Mouse (Mus musculus) kidney, postnatal 25 days (tissue): ENCODE data around the gene Mapk6.
"Not testable (repeated sequence)": the region's sequence is repeated elsewhere in the genome, so short reads cannot be mapped to it uniquely, and the experiment has no call there.

Experiments
- DNase-seq, 2 experiments: peaks; one replicate each; pipeline ENCODE4 v3.0.0; 2021; ENCODE audit warnings: mixed read lengths in 2 of 2

Mapk6 gene

GRCm38 (mm10) chr9:75382825-75383224 lies 27.0 kb downstream of the Mapk6 start:
- DNase-seq = no peak

- no peak for DNase-seq
These were observed 31.0 kb downstream of the Mapk6 start for GRCm38 (mm10) chr9:75378774-75379173.

- DNase-seq = no peak
These were observed 33.4 kb downstream of the Mapk6 start for GRCm38 (mm10) chr9:75376428-75376827.

- DNase-seq = no peak
These were observed 34.2 kb downstream of the Mapk6 start for GRCm38 (mm10) chr9:75375606-75376005.

- no peak for DNase-seq
These were observed 41.0 kb downstream of the Mapk6 start for GRCm38 (mm10) chr9:75368779-75369178.

- no peak for DNase-seq
These were observed 43.6 kb downstream of the Mapk6 start for GRCm38 (mm10) chr9:75366191-75366590.

- DNase-seq = no peak
These were observed 44.6 kb downstream of the Mapk6 start for GRCm38 (mm10) chr9:75365195-75365594.

GRCm38 (mm10) chr9:75363702-75364101 lies 46.1 kb downstream of the Mapk6 start:
- not testable (repeated sequence) for DNase-seq

GRCm38 (mm10) chr9:75363001-75363400 lies 46.8 kb downstream of the Mapk6 start:
- DNase-seq = no peak

GRCm38 (mm10) chr9:75362201-75362600 lies 47.6 kb downstream of the Mapk6 start:
- no peak for DNase-seq

- peak; percentile 75 to 84 for DNase-seq
These were observed 48.1 kb downstream of the Mapk6 start for GRCm38 (mm10) chr9:75361699-75362098.

- DNase-seq = no peak
These were observed 52.6 kb downstream of the Mapk6 start for GRCm38 (mm10) chr9:75357087-75357654.

- DNase-seq = no peak
These were observed 54.0 kb downstream of the Mapk6 start for GRCm38 (mm10) chr9:75355783-75356182.

GRCm38 (mm10) chr9:75353094-75353493 lies 56.7 kb downstream of the Mapk6 start:
- DNase-seq = no peak

- no peak for DNase-seq
These were observed 61.2 kb downstream of the Mapk6 start for GRCm38 (mm10) chr9:75348641-75349040.

GRCm38 (mm10) chr9:75348066-75348465 lies 61.7 kb downstream of the Mapk6 start:
- DNase-seq = no peak

GRCm38 (mm10) chr9:75347458-75347857 lies 62.3 kb downstream of the Mapk6 start, which contains the start of gene Bcl2l10:
Gene Bcl2l10 (plus strand): TSS chr9:75347758.
- DNase-seq = no peak

- DNase-seq = no peak
These were observed 67.4 kb downstream of the Mapk6 start for GRCm38 (mm10) chr9:75342433-75342832.

GRCm38 (mm10) chr9:75338016-75338415 lies 71.8 kb downstream of the Mapk6 start:
- DNase-seq = no peak

GRCm38 (mm10) chr9:75334440-75334839 lies 75.4 kb downstream of the Mapk6 start:
- no peak for DNase-seq

GRCm38 (mm10) chr9:75330821-75331220 lies 79.0 kb downstream of the Mapk6 start:
- no peak for DNase-seq

GRCm38 (mm10) chr9:75328047-75328446 lies 81.8 kb downstream of the Mapk6 start:
- no peak for DNase-seq

- DNase-seq = no peak
These were observed 87.5 kb downstream of the Mapk6 start for GRCm38 (mm10) chr9:75322099-75322885.

- DNase-seq = no peak
These were observed 90.4 kb downstream of the Mapk6 start for GRCm38 (mm10) chr9:75319365-75319764.
